12 mouse cellular contexts compared by ENCODE assay signal in genomic region chr2:180501217-180501967, GRCm38 (mm10). TPM values are rescaled to one million over a fixed set of nuclear protein-coding genes. Genes with fewer than 3 reads are reported as not detected.
A peak's percentile ranks its signal among the peaks of the same experiment; 100 is the strongest.
DNase-seq lines count a peak whose midpoint lies in the region; ATAC-seq lines count a peak whose summit lies in the region.
"Had no signal": no experiment of that assay in that cellular context is flagged by ENCODE, and none has a peak within 500 bp of the region (broad histone marks: within the 10 kb centered on the region; RNA-seq: fewer than 3 reads in every experiment).

No protein-coding gene starts in this region.

- peak overlapping the region; percentile 31 for H3K9ac ChIP-seq in kidney, embryonic 16.5 days (replicated peaks; ENCODE audit: low read length)
- no peak overlapping the region for H3K9ac ChIP-seq in stomach, embryonic 15.5 days
- H3K9ac ChIP-seq: liver, embryonic 13.5 days; midbrain, embryonic 12.5 days had no signal

- peak; percentile 68; the same call in 1 of the 2 replicates for ATAC-seq in kidney, embryonic 16.5 days (ENCODE audit: low FRiP score, low TSS enrichment)
- peak; percentile 69 for ATAC-seq in stomach, embryonic 15.5 days (ENCODE audit: insufficient read depth, low FRiP score, low read depth)

- WGBS in kidney, embryonic 16.5 days: 31% methylated on average over 9 of the region's 9 CpGs
- 25% methylated on average over 9 of the region's 9 CpGs for WGBS in stomach, embryonic 15.5 days

- peak; percentile 15 for DNase-seq in embryo, embryonic 10 days (ENCODE audit: low spot score)
- DNase-seq in embryo, embryonic 10.5 days (ENCODE audit: low spot score): no peak
- no peak for DNase-seq in kidney, adult 8-10 months
- DNase-seq in right cerebral cortex, adult 18-20 months: peak; percentile 17
- DNase-seq in right cerebral cortex, postnatal 14 days: no peak
- no peak for DNase-seq in adrenal gland, adult 8-10 months
- DNase-seq: embryo, embryonic 11 days; heart, postnatal 10 days; liver, embryonic 13.5 days had no signal

- H3K4me1 ChIP-seq in kidney, embryonic 16.5 days (ENCODE audit: insufficient read depth, low read length): peaks cover 30% of the 10 kb centered on the region
- H3K4me1 ChIP-seq in stomach, embryonic 15.5 days: peaks cover 24% of the 10 kb centered on the region
- H3K4me1 ChIP-seq: liver, embryonic 13.5 days had no signal

- peak overlapping the region; percentile 71 for H3K4me2 ChIP-seq in kidney, embryonic 16.5 days (replicated peaks; ENCODE audit: low read depth, low read length)
- H3K4me2 ChIP-seq in stomach, embryonic 15.5 days: peak overlapping the region; percentile 65
- H3K4me2 ChIP-seq: liver, embryonic 13.5 days; midbrain, embryonic 12.5 days had no signal

- peaks cover 32% of the 10 kb centered on the region for H3K27me3 ChIP-seq in kidney, embryonic 16.5 days (ENCODE audit: insufficient read depth, low read length)
- peaks cover 40% of the 10 kb centered on the region for H3K27me3 ChIP-seq in stomach, embryonic 15.5 days (replicated peaks)

- no peaks in the 10 kb centered on the region for H3K36me3 ChIP-seq in kidney, embryonic 16.5 days (ENCODE audit: insufficient read depth, low read length)
- no peaks in the 10 kb centered on the region for H3K36me3 ChIP-seq in stomach, embryonic 15.5 days
- H3K36me3 ChIP-seq: liver, embryonic 13.5 days; midbrain, embryonic 12.5 days had no signal

- H3K27ac ChIP-seq in kidney, embryonic 16.5 days (ENCODE audit: low read length): peak overlapping the region; percentile 44
- peak overlapping the region; percentile 52 for H3K27ac ChIP-seq in stomach, embryonic 15.5 days
- H3K27ac ChIP-seq: liver, embryonic 13.5 days; midbrain, embryonic 12.5 days had no signal

- H3K9me3 ChIP-seq in kidney, embryonic 16.5 days (ENCODE audit: low read length): no peaks in the 10 kb centered on the region
- no peaks in the 10 kb centered on the region for H3K9me3 ChIP-seq in stomach, embryonic 15.5 days
- H3K9me3 ChIP-seq: liver, embryonic 13.5 days; midbrain, embryonic 12.5 days had no signal

- H3K4me3 ChIP-seq in kidney, embryonic 16.5 days (ENCODE audit: low read length): peak overlapping the region; percentile 47
- H3K4me3 ChIP-seq in stomach, embryonic 15.5 days (replicated peaks): no peak overlapping the region
- H3K4me3 ChIP-seq: liver, embryonic 13.5 days had no signal

RNA-seq across cellular contexts. Expression of gene Ntsr1, which starts 1.6 kb away (rescaled TPM):
- 7.4 and 10.2 TPM in 2 replicates for polyA plus RNA-seq in kidney, embryonic 16.5 days (2015; fragmentation: Nextera tagmentation; extraction: Ambion mirVana)
- 0.89 and 1.3 TPM in 2 replicates for polyA plus RNA-seq in stomach, embryonic 15.5 days (2015; fragmentation: Nextera tagmentation; extraction: Ambion mirVana)
- total RNA-seq in adrenal gland, adult 8-10 months (2022): not detected

RNA-seq across cellular contexts. Expression of gene Slco4a1, which starts 45.3 kb away (rescaled TPM):
- polyA plus RNA-seq in kidney, embryonic 16.5 days (2015; fragmentation: Nextera tagmentation; extraction: Ambion mirVana): 3.2 and 3.3 TPM in 2 replicates
- 3.1 and 4.0 TPM in 2 replicates for polyA plus RNA-seq in stomach, embryonic 15.5 days (2015; fragmentation: Nextera tagmentation; extraction: Ambion mirVana)
- total RNA-seq in adrenal gland, adult 8-10 months (2022): under 1 TPM in 3 of 4 experiments, not detected in 1; 0.67 to 0.81 (median 0.73) TPM

Comparison
In these comparisons a context has a peak if more than half of its experiments do, and no peak if none do; other contexts are left out.
1. DNase-seq: peak in embryo, embryonic 10 days (single experiment) and right cerebral cortex, adult 18-20 months (single experiment); none in embryo, embryonic 10.5 days (single experiment), kidney, adult 8-10 months (0 of 2), right cerebral cortex, postnatal 14 days (single experiment) and adrenal gland, adult 8-10 months (single experiment).